Mouse (Mus musculus) midbrain, postnatal 0 days (tissue): ENCODE measurements at regions not wholly inside any gene's neighbourhood (a gene's known extent, or its start where the extent isn't known, plus 50 kb on each side); places are given as distances from the start of the nearest gene placed in this dataset.

Experiments
- ATAC-seq: fragments of 200-750 bp; cut with Nextera tagmentation; 2 replicates; pipeline ENCODE4 v1.8.0; 2017; ENCODE audit warnings: moderate number of reproducible peaks, mild to moderate bottlenecking, moderate TSS enrichment, moderate library complexity; ENCODE audit not compliant: low FRiP score
- DNase-seq: peaks from one replicate; pipeline ENCODE4 v3.0.0-alpha.2; 2015; ENCODE audit warnings: low spot score
- H3K27ac ChIP-seq: fragments of 300-500 bp; sonication (generic); 2 replicates; pipeline ENCODE4 v1.5.1; 2014; ENCODE audit warnings: low read depth, mild to moderate bottlenecking, low read length, mixed read lengths
- H3K27me3 ChIP-seq: fragments of 300-500 bp; sonication (generic); 2 replicates; pipeline ENCODE4 v1.6.1; 2014; ENCODE audit warnings: low read length, control low read depth, mixed read lengths; ENCODE audit not compliant: insufficient read depth
- H3K36me3 ChIP-seq: fragments of 300-500 bp; sonication (generic); 2 replicates; pipeline ENCODE4 v1.6.1; 2014; ENCODE audit warnings: low read length, control low read depth, mixed read lengths; ENCODE audit not compliant: insufficient read depth
- H3K4me1 ChIP-seq: fragments of 300-500 bp; sonication (generic); 2 replicates; pipeline ENCODE4 v1.6.1; 2014; ENCODE audit warnings: mild to moderate bottlenecking, control low read depth, antibody characterized with exemption, low read length, mixed read lengths; ENCODE audit not compliant: insufficient read depth
- H3K4me2 ChIP-seq: fragments of 300-500 bp; sonication (generic); 2 replicates; pipeline ENCODE4 v1.6.1; 2014; ENCODE audit warnings: low read depth, mild to moderate bottlenecking, low read length, mixed read lengths; ENCODE audit not compliant: poor library complexity, severe bottlenecking
- H3K4me3 ChIP-seq: fragments of 300-500 bp; sonication (generic); 2 replicates; pipeline ENCODE4 v1.5.1; 2014; ENCODE audit warnings: low read depth, mild to moderate bottlenecking, low read length, moderate library complexity
- H3K9ac ChIP-seq: fragments of 300-500 bp; sonication (generic); replicated peaks from 2 replicates; pipeline ENCODE4 v1.6.1; 2014; ENCODE audit warnings: mild to moderate bottlenecking, low read length, moderate library complexity, mixed read lengths; ENCODE audit not compliant: poor library complexity, severe bottlenecking
- H3K9me3 ChIP-seq: fragments of 300-500 bp; sonication (generic); 2 replicates; pipeline ENCODE4 v1.6.1; 2016; ENCODE audit warnings: low read length, control low read depth
- CTCF ChIP-seq: IDR thresholded peaks from 2 replicates; pipeline ENCODE4 v1.5.1; 2016; ENCODE audit warnings: antibody characterized with exemption, mild to moderate bottlenecking
- WGBS: fragments of 180-500 bp; shearing (Covaris S2); extraction: QIAGEN DNeasy Blood & Tissue Kit; methylation state at CpG from one replicate; pipeline ENCODE4 v1.1.7; 2014; 5-methylcytosine and 5-hydroxymethylcytosine counted together

DNA sequence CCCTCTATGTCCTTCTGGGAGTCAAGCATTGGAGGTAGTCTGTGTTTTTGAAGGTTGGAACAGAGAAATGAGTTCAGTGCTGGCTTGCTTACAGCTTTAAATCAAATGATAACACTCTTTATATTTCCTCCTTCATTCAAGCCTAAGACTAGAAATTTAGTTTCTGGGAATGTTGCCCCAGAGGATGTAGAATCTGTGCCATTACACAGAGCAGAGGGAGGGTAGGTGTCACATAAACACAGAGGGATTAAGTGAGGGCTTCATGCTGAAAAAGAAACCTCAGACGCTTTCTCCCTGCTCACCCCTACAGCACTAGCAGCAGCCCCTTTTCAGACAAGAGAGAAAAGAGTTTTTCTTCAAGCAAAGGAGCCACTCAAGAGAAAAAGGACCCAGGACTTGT lies 232.9 kb downstream of the 9330182O14Rik start:
- no peak overlapping the region for H3K4me3 ChIP-seq
- TF ChIP-seq CTCF: no peak
- no peaks in the 10 kb centered on the region for H3K9me3 ChIP-seq
- ATAC-seq (no peak), DNase-seq (no peak)
- no peaks in the 10 kb centered on the region for H3K36me3 ChIP-seq
- H3K27ac ChIP-seq: no peak overlapping the region
- no peaks in the 10 kb centered on the region for H3K4me1 ChIP-seq
- H3K9ac ChIP-seq: no peak overlapping the region
- H3K27me3 ChIP-seq: no peaks in the 10 kb centered on the region
- no peak overlapping the region for H3K4me2 ChIP-seq
- 42% methylated on average over 1 of the region's 1 CpGs for WGBS

DNA sequence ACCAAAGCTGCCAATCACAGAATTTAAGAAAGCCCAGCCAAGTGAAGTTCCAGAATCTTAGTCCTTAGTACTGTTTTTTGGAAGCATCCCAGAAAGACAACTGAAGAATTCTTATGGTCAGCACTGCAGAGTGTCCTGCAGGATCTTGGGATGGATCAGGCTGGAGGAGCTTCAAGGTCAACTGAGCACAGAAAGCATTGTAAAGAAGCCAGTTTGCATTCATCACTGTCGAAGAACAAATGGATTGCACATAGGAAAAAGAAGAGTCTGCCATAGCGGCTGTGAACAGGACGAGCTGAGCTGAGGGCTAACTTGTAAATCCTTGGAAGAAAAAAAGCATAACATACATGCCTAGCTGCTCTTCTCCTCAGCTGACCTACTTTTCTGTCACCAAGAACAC lies 234.6 kb downstream of the 9330182O14Rik start:
- Histone ChIP-seq H3K4me1 (no peaks in the 10 kb centered on the region), H3K4me3 (no peak overlapping the region), H3K4me2 (no peak overlapping the region), H3K9ac (no peak overlapping the region), H3K36me3 (no peaks in the 10 kb centered on the region), H3K27me3 (no peaks in the 10 kb centered on the region), H3K9me3 (no peaks in the 10 kb centered on the region), H3K27ac (no peak overlapping the region)
- no peak for TF ChIP-seq CTCF
- 77% methylated on average over 3 of the region's 3 CpGs for WGBS
- ATAC-seq: no peak
- no peak for DNase-seq

DNA sequence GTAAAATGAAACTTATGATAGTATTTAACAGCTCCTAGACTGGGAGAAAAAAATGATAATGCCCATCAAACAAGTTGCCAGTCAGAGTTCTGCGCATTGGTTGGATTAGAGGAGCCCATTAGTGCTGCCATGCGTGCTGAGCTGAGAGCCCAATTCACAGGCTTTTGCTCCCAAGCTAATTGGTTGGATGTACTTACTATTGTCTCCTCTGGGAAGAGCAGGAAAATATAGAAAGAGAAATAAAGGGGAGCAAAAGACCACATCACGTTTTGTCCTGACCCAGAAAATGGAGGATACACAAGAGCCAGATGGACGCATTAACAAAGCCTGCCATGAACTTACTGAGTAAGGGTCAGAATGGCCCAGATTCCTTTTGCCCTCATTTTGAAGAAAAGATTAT lies 237.3 kb downstream of the 9330182O14Rik start:
- no peak for TF ChIP-seq CTCF
- WGBS: 77% methylated on average over 4 of the region's 4 CpGs

DNA sequence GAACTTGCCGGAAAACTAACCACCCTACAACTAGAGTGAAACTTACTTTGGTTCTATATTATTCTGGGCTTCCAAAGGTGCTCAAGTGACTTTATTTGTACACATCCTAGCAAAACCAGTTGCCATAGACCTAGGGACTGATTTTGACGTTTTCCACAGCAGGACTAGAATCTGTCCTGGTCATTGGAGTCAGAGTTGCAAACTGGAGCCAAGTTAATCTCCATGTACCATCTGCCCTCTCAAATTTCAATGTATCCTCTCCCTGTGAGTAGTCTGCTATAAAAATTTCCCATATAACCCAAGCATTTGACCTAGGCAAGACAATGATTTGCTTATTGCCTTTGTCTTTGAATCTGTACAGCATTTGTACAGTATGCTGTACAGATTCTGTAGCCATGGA lies 252.4 kb downstream of the 9330182O14Rik start:
- no peak for TF ChIP-seq CTCF
- Histone ChIP-seq H3K36me3 (no peaks in the 10 kb centered on the region), H3K27ac (no peak overlapping the region), H3K4me1 (no peaks in the 10 kb centered on the region), H3K4me3 (no peak overlapping the region), H3K9me3 (no peaks in the 10 kb centered on the region), H3K4me2 (no peak overlapping the region), H3K27me3 (no peaks in the 10 kb centered on the region), H3K9ac (no peak overlapping the region)
- 86% methylated on average over 2 of the region's 2 CpGs for WGBS
- DNase-seq (no peak), ATAC-seq (no peak)

More for the DNA sequence above, 237.3 kb downstream of the 9330182O14Rik start:
- Histone ChIP-seq H3K9me3 (no peaks in the 10 kb centered on the region), H3K36me3 (no peaks in the 10 kb centered on the region), H3K9ac (no peak overlapping the region), H3K4me1 (no peaks in the 10 kb centered on the region), H3K27ac (no peak overlapping the region), H3K4me3 (no peak overlapping the region), H3K27me3 (no peaks in the 10 kb centered on the region), H3K4me2 (no peak overlapping the region)
- DNase-seq (no peak), ATAC-seq (no peak)

DNA sequence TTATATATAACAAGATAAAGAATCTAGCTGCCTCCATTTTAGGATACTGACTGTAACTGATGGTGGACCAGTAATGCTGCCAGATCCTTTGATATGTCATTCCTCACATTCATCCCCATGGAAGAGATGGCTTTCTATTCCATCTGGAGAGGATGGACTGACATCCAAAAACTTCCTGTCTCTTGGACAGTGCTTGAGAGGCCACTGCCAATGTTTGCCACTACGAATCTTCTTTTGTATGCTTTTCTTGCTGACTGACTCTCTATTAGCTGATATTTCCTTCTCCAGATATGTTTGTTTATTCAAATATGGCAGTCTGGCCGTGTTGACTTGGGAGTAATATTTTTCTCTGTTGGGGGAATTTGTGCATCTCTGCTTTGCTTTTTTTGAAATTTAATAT lies 253.6 kb downstream of the 9330182O14Rik start:
- no peak overlapping the region for H3K4me3 ChIP-seq
- no peaks in the 10 kb centered on the region for H3K27me3 ChIP-seq
- 77% methylated on average over 2 of the region's 2 CpGs for WGBS
- DNase-seq (no peak), ATAC-seq (no peak)
- no peak for TF ChIP-seq CTCF
- no peak overlapping the region for H3K27ac ChIP-seq
- H3K4me2 ChIP-seq: no peak overlapping the region
- H3K9ac ChIP-seq: no peak overlapping the region
- no peaks in the 10 kb centered on the region for H3K9me3 ChIP-seq
- no peaks in the 10 kb centered on the region for H3K36me3 ChIP-seq
- H3K4me1 ChIP-seq: no peaks in the 10 kb centered on the region

DNA sequence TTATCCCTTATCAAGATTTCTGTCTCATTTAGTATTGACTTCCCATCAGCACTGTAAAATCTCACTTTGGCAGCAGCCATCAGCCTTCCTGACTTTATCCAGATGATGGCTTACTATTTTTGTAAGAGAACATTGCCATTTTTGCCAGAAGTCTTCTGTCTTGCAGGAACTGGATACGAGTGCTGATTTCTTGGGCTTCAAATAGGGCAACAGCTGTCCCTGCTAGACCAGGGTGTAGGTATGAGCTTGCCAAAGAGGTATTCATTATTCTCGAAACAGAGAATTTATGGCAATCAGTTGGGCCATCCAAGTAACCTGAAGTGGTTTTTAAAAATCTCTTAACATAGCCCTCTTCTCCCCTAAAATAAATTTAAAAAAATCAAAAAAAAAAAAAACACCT lies 254.6 kb downstream of the 9330182O14Rik start:
- no peak for DNase-seq
- Histone ChIP-seq H3K36me3 (no peaks in the 10 kb centered on the region), H3K27ac (no peak overlapping the region), H3K9me3 (no peaks in the 10 kb centered on the region), H3K4me2 (no peak overlapping the region), H3K9ac (no peak overlapping the region), H3K27me3 (no peaks in the 10 kb centered on the region), H3K4me3 (no peak overlapping the region), H3K4me1 (no peaks in the 10 kb centered on the region)
- no peak for ATAC-seq
- 83% methylated on average over 2 of the region's 2 CpGs for WGBS
- no peak for TF ChIP-seq CTCF
